Mouse (Mus musculus) brain, adult 2 months (tissue): ENCODE results near the gene Marc1.

Source experiments
- DNase-seq: peaks from one replicate; pipeline ENCODE4 v3.0.0; 2011; ENCODE audit warnings: low read depth, low spot score

The Marc1 gene

DNA sequence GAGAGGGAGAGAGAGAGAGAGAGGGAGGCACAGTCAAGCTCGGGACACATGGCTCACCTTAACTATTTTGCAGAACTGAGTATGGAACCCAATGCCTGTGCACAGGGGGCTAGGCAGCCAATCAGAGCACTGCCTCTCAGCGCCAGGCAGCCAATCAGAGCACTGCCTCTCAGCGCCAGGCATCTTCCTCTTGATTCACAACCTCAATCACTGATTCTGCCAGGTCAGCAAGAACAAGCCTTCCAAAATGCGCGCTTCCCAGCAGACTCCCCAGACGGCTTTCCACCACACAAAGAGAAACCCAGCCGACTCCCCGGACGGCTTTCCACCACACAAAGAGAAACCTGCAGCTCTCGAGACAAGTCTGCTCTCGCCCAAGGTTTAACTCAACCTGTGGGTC lies 11.6 kb upstream of the Marc1 start:
- peak; percentile 54 for DNase-seq

DNA sequence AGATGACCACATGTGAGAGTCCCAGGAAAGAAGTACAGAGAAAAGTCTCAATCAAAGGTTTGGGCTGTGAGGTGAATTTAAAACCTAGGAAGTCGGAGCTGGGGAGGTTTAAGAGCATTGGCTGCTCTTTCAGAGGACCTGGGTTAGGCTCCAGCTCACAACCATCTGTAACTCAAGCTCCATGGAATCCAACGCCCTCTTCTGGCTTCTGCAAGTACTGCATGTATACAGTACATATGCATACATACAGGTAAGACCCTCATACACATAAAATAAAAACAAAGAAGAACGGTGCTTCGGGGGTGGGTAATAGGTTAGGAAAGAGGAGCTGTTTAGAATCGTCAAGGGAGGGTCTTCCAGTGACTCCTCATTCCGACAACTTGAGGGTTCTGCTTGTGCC lies 6.7 kb upstream of the Marc1 start:
- no peak for DNase-seq

DNA sequence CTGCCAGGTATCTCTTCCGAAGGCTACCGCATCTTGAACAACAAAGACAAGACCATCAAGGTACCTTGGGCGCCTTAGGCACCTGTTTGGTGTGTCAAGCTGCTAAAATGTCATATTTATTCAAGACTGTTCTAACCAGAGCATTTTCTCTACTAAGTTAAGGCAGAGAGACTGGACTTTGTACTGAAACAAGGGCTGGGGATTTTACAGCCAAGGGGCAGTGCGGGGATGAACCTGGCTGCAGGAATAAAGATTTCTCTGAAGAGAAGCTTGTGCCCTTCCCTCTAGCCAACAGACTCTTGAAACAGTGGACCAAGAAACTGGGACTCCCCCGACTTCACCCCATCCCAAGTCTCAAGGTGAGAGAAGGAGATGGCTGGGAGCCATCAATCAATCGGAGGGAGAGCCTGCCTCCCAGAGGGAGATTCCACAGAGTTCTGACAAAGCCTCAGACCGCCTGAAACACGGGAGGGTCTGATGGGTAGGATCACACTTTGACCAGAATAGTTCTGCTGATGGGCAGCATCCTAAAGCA lies 670 bp upstream of the Marc1 start:
- no peak for DNase-seq

DNA sequence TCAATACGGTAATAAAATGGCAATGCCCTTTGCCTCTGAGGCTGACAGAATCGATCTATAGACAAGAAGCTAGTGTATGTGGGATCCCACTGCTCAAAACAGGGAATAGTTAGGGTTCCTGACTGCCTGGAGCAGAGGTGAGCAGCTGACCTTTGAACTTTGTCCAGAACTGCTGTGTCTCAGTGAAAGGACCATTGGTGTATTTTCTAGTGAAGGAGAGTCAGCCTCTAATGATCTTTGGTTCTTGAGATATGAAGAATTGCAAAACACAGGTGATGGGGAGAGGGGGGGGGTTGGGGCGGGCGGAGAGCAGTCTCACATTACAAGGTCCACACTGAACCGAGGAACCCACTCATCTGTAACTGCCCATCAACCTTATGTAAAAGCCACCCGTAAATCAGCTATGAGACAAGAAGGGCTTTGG lies 1.5 kb downstream of the Marc1 start:
- no peak for DNase-seq

DNA sequence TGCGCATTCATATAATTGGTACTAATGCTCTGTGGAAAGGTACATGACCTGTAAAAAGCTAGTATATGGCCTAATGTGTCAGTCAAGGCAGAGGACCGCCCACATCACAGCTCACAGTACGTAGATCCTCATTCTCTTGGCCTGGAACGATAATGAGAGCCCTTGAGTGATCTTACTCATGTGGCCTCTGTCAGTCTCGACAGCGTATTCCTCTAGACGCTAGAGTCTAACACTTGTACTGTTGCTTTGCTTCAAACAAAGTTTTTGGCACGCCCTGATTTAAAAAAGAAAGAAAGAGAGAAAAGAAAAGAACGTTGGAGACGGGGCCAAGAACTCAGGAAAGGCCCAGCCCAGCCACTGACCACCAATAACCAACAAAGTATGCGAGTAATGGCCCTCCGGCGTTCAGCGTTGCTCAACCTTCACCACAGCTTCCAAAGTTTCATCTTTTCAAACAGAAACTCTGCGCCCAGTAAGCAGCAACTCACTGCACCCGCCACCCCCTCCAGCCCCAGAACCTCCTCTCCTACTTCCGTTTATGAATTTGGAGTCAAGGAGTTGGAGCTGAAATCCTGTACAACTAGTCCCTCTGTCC lies 2.6 kb downstream of the Marc1 start:
- no peak for DNase-seq

DNA sequence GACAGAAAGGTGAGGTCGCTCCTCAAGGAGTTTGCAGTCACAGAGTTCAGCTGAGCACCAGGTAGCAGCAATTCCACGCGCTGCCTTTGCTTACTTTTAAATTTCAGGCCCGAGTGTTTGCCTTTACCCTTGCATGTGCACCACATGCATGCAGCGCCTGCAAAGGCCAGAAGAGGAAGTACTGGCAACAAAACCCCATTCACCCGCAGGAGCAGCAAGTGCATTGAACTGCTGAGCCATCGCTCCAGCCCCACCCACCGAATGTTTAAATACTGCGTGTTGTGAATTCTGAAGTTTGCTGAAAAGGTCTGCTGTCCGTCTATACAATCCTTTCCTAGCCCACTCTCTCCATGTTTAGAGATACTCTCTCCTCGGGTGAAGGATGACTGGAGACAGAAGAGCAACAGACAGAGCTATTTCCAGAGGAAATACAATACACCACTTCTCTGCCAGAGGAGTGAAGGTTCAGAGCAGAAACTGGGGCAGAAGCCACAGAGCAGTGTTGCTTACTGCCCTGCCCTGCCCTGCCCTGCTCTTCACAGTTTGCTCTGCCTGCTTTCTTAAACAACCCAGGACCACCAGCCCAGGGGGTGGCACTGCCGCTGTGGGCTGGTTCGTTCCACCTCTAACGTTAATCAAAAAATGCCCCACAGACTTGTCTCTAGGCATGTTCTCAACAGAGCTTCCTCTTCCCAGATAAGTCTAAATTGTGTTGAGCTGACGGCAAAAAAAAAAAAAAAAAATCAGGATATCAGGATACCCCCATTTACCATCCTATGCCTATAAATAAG lies 3.3 kb downstream of the Marc1 start:
- DNase-seq = peak; percentile 18

DNA sequence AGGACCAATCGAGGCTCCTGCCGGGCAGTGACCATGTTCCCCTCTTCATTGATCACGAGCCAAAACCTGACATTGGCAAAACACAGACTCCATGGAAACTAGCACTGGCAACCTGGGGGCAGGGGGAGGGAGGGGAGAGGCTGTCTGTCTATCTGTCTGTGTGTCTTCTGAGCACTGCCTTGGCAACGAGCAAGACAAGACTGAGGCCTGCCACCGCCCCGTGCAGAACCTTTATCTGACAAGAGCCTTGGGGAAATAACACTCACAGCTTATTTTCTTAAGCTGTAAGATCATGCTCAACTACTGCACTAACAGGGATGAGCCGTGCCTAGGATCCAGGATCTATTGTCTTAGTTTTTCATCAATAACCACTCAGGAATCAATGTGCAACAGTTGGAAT lies 4.0 kb downstream of the Marc1 start:
- DNase-seq = no peak

DNA sequence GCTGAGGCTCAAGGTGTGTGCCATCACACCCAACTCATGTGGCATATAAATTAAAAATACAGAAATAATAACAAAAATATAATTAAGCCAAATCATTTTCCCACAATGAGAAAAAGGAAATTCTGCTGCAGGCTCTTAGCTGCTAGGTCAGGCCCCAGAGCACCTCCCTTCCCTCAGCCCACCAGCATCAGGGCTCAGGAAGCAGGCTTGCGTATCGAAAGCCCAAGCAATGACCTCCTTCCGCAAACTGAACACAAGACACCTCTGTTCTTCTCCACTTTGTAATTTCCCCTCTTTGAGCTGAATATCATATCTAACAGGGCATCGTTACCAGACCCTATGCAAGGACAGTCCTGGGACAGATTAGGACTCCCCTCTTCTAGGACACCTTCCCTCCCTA lies 5.4 kb downstream of the Marc1 start:
- no peak for DNase-seq

DNA sequence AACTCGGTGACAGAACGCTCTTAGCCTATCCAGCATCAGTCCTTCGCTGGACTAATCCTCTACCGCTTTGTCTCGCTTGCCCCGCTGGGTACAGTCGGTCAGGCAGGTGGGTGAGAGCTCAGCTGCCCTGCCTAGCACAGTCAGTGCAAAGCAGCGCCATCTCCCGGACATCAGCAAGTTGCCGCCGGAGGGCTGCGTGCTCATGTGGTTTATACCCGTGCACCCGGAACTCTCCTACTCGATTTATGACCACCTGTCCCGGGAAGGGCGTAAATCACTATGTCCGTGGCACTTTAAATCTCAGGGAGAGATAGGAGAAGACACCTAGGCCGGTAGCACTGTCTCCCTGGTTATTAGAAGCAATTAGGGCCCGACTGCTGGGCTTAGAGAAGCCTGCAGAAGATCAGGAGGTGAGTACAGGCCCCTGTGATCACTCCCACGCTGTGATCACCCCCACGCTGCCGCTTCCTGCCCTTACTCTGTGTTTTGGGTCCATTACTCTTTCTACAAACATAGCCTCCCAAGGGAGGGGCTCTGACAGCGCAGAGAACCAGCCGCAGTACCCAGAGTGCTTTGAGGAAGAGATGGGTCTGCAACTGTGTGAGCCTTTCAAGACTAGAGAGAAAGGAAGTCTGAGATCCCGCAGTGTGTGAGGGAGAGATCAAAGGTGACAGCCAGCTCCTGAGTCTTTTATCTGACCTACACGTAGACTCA lies 17.8 kb downstream of the Marc1 start:
- DNase-seq = peak; percentile 22

DNA sequence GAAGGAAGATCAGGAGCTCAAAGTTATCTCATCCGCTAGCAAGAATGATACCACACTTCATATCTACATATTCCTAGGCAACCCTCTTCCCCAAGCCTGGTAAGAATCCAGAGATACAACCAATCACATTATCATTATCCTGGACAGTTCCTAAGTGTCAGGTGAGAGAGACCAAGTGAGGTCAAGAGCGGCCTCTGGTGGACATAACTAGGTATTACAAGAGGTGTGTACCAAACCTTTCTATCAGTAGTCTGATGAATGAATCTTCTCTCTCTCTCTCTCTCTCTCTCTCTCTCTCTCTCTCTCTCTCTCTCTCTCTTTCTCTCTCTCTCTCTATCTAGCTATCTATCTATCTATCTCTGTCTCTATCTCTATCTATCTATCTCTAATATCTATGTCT lies 20.0 kb downstream of the Marc1 start:
- DNase-seq = peak; percentile 56

DNA sequence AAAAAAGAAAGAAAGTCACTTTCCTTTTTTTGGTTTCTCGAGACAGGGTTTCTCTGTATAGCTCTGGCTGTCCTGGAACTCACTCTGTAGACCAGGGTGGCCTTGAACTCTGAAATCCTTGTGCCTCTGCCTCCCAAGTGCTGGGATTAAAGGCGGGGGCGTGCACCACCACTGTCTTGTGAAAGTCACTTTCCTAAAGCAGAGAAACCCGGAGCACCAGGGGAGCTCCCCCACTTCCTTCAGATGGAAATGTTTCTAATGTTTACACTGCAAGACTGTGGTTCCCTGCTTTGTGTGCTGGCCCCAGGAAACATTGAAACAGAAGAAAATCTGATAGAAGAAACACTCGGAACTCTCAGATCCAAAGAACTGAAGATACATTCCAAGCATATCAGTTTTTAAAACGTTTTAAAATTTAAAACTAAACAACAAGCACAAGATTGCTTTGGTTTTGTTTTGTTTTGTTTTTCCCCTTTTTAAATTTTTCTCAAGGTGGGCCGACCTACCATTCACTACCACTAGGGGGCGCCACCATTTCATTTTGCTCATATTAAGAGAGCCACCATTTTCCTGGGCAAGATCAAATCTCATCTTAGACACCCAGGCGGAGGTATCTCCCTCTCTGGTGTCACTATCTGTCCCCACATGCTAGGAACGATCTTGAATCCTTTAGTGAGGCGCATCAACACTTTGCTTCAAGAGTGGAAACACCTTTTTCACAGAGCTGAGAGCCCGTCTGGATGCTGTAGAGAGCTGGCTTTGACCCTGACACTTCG lies 24.5 kb downstream of the Marc1 start:
- DNase-seq = no peak

DNA sequence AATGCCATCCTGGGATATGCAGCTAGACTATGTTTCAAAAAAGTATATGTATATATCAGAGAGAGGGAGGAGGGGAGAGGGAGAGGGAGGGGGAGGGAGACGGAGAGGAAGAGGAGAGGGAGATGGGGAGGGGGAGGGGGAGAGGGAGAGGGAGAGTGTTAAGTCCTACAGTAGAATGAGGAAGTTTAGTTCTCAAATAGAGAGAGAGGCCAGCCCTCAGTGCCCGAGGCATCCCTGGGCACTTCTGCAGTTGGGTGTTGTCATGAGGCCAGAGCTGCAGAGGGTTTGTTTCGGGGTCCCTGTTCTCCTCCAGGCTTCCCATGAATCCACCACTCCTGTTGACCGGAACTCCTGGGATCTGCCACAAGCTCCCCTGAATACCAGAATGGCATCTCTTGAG lies 27.5 kb downstream of the Marc1 start:
- no peak for DNase-seq

DNA sequence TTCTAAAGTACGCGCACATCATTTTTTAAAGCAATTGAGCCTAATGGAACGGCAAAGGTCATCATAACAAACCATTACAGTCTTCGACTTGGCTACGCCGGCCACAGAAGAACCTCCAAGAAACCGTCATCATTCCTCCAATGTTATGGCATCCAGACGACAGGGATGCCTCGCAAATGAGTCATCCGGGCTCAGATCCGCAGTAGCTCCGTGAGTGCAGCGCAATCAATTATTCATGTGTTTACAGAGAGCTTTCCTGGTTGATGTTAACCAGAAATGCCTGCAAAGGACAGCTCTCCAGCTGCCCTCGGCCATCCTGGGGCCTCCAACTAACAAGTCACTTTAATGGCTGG lies 29.0 kb downstream of the Marc1 start:
- DNase-seq = no peak

DNA sequence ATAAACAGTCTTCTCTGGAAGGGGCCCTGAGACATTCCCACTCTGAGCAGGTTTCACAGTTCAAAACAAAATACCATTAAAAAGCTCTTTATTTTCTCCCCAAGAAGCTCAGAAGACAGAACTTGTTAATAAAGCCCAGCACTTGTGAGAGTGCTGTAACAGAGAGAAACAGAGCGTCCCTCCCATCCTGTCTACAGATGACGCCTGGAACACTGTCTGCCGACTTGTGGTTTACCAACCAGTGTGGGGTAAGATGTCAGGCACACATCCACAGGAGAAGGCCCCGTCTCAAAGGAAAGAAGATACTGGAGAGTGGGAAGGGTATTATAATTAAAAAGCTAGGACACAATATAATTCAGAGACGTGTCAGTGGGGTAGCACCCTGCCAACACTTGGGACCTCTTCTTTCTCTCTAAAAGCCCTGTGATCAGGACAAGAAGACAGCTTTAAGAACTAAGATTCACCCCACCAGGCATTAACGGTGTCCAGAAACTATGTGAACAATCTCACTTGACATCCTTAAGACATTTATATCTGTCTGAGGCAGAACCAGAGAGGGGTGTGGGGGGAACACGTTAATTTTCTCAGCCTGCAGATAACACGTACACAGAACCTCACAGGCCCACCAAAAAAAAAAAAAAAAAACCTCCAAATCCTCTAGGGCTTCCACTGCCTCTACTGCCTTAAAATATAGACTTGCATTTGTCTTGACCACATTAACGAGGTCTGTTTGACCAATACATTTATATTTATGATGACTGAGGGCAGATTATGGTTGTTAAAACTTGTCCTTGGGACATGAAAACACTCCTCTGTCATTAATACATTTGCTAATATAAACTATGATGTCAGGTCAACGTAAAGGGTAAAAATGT lies 29.6 kb downstream of the Marc1 start:
- no peak for DNase-seq

DNA sequence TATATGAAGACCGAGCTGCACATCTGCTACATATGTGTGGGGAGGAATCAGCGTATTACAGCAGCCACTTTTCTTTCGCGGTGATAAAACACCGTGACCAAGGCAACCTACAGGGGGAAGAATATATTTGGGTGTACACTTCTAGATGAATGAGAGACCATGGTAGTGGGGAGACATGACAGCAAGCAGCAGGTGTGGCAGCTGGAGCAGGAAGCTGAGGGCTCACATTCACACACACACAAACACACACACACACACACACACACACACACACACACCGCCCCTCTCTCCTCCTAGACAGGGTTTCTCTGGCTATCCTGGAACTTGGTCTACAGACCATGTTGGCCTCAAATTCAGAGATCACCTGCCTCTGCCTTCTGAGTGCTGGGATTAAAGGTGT lies 33.0 kb downstream of the Marc1 start:
- no peak for DNase-seq

DNA sequence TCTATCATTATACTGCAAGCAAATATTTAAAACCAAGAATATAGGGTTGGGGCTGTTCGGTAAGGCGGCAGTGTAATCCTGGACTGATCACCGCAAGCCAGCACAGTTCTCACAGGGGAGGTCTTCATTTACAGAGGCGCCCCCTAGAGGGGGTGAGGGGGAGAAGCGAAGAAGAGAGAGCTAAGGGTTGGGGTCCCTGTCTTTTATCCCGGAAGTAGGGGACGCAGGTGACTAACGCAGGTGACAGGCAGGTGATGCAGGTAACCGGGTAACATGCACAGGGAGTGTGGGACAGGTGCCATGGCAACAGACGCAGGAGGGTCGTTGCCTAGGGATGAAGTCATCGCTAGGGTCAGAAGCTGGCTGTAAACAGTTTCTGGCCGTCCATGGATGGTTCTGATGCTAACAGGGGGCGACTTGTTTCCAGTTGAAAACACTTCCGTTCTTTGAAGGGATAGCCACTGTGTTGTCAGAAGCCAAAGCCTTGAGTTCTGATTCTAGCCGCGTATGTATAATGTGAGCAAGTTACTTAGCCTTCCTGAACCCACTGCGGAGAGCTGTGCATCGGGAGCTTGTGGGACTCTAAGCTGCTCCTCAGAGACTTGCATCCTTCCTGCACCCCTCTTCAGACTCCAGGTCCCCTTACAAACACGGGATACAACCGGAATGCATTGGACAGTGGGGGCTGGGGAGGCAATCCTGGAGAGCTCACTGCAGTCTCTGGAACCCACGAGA lies 33.9 kb downstream of the Marc1 start:
- DNase-seq = no peak

DNA sequence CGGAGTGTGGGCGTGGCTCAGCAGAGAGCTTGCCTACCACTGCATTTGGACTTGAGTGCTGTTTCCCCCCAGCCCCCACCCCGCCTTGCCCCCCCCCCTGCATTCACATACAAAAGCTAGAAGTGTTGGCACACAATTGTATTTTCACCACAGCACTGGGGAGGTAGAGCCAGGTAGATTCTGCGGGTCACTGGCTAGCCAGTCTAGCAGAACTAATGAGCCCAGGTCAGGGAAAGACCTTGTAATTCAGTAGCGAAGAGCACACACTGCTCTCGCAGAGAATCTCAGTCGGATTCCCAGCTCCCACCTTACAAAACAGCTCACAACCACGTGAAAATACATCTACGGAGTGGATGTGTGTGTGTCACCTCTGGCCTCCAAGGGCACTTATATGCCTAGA lies 35.8 kb downstream of the Marc1 start:
- no peak for DNase-seq

DNA sequence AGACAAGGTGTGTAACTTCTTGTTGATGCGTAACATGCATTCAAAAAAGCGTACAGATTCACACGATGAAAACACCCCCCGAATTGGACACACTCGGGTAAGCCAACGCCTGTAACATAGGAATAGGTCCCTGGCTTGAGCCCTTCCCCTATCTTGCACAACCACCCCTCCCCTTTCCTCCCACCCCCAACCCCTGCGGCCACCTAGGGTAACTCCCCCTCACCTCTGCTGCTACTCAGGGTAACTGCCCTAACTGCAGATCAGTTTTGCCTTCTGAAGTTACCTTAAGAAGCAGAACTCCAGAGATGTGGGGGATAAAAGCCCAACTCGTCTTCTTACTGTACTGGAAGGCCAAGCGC lies 39.2 kb downstream of the Marc1 start:
- no peak for DNase-seq

DNA sequence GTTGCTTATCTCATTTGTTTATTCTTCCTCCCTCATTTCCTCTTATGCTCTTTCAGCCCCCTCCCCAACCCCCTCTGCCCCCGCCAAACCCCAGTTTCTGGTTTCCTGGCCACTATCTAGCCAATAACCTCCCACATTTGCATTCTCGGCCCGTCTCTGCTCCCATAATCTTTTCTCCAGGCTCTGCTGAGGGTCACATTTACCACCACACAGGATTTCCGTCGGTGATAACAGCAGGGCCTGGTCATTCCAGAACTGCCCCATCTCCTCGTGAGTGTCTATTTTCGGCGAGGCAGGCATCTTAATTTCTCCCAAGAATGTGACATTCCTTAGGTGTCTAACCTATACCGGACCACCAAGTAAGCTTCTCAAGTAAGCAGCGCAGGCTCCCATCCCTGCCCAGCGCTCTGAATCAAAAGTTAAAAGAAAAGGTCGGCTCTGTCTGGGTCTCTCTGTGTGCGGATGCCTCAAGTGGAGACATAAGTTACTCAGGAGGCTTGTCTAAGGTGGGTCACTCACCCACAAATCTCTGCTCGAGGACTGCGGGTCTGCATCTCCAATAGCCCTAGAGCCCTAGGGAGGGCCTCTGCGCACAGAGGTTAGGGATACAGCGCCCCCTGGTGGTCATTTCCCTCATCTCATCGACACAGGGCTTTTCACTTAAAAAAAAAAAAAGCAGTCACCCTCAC lies 39.8 kb downstream of the Marc1 start:
- peak; percentile 61 for DNase-seq

DNA sequence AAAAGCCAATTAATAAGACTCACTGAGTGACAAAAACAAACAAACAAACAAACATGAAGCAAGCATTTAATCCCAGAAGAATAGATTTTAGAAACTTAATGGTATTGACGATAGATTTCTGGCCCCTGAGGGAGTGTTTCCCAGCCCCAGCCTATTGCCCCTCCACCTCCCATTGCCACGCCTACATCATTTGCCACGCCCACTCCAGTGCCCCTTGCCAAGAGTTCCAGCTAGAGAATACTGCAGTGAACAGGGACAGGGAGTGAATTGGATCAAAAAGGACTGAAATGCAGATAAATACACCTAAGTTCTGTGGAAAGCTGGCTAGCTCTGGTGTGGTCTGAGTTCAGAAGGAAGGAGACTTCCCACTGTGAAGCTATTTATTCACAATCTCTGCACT lies 47.2 kb downstream of the Marc1 start:
- no peak for DNase-seq
